Mouse (Mus musculus): ENCODE measurements at regions not wholly inside any gene's neighbourhood (a gene's known extent, or its start where the extent isn't known, plus 50 kb on each side); places are given as distances from the start of the nearest gene placed in this dataset.

DNA sequence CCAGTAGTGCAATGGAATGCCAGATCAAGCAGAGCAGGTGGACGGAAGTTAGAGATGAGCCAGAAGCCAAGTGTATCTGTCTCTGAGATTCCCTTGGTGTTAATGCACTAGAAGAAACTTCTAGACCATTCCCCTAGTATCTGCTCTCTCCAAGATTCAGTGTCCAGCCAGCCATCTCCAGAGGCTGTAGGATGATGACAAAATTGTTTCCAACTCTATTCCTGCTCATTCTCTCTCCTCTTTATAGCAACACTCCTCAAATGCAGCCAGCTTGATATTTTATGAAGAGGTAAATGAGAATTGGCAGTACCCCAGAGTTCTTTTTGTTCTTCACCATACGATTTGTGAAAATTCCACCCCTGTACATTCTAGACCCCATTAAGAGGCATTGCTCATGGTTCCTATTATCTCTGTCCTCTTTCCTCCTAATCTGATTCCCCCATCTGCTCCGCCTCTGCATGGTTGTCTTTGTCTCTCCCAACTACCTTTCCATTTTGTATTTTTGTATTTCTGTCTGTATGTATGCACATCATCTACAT, 385.3 kb downstream of the Cdk5rap2 start:
- no peak for TF ChIP-seq POU5F1 (IDR thresholded peaks at IDR 0.05; ENCODE audit: borderline replicate concordance, low read length)
- TF ChIP-seq NANOG (IDR thresholded peaks at IDR 0.05; ENCODE audit: borderline replicate concordance, low read length), result no peak

Measured in E14TG2a.4 (cell line).